Mouse (Mus musculus) lung, postnatal 0 days (tissue): ENCODE measurements around the gene Cpne4.

Experiments
- CTCF ChIP-seq: IDR thresholded peaks from 2 replicates; pipeline ENCODE4 v1.5.1; 2016; ENCODE audit warnings: antibody characterized with exemption, mild to moderate bottlenecking
- EP300 ChIP-seq: IDR thresholded peaks from 2 replicates; pipeline ENCODE4 v1.6.1; 2016; ENCODE audit warnings: antibody characterized with exemption, mild to moderate bottlenecking, control low read depth

GRCm38 (mm10) chr9:104678571-104678970 lies 131.5 kb downstream of the Cpne4 start:
- TF ChIP-seq CTCF, result no peak
- no peak for TF ChIP-seq EP300
